Mouse (Mus musculus) T-helper 17 cell (primary cell): ENCODE results near the gene Lsr.

ENCODE experiments used
- in situ Hi-C, 2 experiments: fragments of 300-600 bp; cut with MboI, MseI; formaldehyde crosslinking; loops; 1 replicate in 1 of 2; 2 replicates in 1 of 2; pipeline ENCODE4 v1.15.1; 2025; ENCODE audit warnings: high pct_unique_total_duplicates in 2 of 2

The Lsr gene

GRCm38 (mm10) chr7:30973251-30973500 is at the start of gene Lsr:
TSS of gene Lsr (minus strand) at chr7:30973464.
- in situ Hi-C loops, result loop anchor here in 1 of 2 experiments (10.0 kb wide), 1 partner anchor 188 kb away; the partner anchor contains the start of gene Krtdap

GRCm38 (mm10) chr7:31017104-31017901 is 44.0 kb upstream of the Lsr start:
- in situ Hi-C loops, result no loop called here

DNA sequence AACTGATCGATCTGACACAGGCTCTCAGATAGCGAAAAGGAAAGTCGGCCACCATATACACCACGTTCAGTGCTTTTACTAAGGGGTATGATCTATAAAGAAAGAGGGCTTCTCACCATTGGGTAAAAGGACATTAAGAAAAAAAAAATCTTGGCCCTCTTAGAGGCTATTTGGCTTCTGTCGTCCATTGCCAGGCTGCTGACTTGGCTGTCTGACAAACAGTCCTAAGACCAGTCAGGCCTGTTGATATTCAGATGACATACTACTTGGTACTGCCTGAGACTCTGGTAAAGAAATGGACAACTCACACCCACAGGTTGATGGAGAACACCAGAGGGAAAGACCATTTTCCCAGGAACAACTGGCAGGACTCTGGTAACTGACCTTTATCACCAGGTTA is 39.7 kb upstream of the Lsr start:
- in situ Hi-C loops, result no loop called here

DNA sequence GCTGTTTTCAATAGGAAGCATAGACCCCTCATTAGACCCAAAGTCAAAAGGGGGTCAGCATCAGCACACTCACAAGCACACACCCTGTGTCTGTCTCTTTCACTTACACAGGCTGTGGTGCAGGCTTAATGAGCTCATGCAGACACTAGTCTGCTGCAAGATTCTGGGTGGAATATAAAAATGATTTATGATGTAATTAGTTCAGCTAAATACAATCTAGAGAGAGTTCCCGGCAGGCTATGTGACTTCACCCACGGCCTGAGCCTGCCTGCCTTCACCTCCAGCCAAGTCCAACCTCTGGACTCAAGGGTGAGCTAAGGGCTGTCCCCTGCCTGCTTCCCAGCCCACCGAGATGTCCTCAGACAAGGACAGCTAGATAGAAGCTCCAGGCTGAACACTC is 35.6 kb upstream of the Lsr start:
- in situ Hi-C loops, result no loop called here

DNA sequence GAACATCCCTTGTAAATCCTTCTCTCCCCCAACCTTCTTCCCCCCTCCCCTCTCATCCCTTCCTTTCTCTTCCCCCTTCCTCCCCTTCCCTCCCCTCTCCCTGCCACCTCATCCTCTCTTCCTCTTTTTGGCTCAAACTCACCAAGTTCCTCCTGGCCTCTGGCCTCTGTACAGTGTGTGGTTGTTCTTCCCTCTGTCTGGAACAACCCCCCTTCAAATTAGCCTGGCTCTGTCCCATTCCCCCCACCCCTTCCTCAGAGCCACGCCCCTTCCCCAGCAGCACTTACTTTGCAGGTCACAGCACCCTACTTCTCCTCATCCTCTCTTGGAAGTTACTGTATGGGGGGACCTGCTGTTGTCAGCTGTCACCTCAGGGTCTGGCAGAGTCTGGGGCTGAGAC is 34.9 kb upstream of the Lsr start:
- in situ Hi-C loops, result no loop called here

- in situ Hi-C loops, result no loop called here
These were observed 34.5 kb upstream of the Lsr start for GRCm38 (mm10) chr7:31007775-31008174.

GRCm38 (mm10) chr7:31002650-31003049 is 29.4 kb upstream of the Lsr start:
- in situ Hi-C loops, result no loop called here

DNA sequence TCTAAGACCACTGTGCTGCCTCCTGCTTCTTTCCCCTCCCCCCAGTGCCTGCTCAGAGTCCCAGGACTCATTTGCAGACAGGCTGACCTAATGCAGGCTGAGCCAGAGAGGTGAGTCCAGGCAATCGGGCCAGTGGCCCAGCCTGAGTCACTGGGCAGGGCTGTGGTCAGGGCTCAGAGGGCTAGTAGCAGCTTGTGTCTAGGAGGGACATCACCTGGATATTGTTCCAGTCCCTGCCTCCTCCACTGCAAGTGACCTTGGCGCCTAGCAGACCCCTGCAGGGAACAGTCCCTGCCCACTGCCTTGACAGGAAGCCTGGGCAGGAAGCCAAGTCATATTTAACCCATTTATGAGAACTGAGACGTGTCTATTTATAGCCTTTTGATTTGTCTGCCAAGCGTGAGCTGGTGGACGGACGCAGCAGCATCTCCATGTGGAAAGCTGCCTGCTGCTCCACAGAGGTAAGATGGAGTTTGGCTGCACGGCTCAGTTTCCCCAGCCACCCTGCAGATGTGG is 27.3 kb upstream of the Lsr start:
- in situ Hi-C loops, result no loop called here

GRCm38 (mm10) chr7:30996491-30996890 is 23.2 kb upstream of the Lsr start:
- in situ Hi-C loops, result no loop called here

GRCm38 (mm10) chr7:30993986-30994385 is 20.7 kb upstream of the Lsr start:
- in situ Hi-C loops, result no loop called here

- in situ Hi-C loops, result no loop called here
These were observed 18.9 kb upstream of the Lsr start for GRCm38 (mm10) chr7:30992148-30992547.

GRCm38 (mm10) chr7:30988519-30989162 is 15.4 kb upstream of the Lsr start:
- in situ Hi-C loops, result no loop called here

DNA sequence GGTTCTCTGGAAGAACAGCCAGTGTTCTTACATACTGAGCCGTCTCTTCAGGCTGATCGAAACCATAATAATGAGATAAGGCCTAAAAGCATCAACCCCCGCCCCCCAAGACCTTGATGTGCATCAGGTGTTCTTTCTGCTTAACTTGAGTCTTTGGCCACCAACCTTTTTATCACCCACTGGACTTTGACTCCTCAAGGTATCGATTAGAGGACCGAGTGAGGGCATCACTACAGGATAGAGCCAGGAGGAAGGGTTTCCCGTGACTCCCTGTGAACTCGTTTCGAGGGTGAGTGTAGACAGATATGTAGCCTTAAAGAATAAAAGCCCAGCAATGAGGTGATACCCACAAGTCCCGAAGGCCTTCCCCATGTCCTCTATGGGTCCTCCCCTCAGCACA is 12.1 kb upstream of the Lsr start:
- in situ Hi-C loops, result no loop called here

DNA sequence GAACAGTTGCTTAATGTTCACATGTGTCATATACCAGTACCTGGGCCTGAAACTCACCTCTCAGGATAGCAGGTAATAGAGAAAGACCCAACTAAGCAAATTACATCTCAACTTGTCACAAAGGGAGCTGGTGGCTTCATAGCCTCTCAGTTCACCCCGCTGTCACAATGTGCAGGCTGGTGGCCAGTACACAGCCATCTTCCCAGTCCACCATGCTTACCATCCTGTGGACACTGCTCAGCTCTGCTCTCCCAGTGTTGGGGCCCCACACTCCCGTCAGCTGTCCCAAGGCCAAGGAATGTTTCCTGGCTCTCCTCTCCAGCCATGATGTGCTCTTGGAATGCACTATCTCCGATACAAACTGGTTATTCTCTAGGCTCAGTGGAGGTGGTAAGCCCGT is 8.4 kb upstream of the Lsr start:
- in situ Hi-C loops, result no loop called here

DNA sequence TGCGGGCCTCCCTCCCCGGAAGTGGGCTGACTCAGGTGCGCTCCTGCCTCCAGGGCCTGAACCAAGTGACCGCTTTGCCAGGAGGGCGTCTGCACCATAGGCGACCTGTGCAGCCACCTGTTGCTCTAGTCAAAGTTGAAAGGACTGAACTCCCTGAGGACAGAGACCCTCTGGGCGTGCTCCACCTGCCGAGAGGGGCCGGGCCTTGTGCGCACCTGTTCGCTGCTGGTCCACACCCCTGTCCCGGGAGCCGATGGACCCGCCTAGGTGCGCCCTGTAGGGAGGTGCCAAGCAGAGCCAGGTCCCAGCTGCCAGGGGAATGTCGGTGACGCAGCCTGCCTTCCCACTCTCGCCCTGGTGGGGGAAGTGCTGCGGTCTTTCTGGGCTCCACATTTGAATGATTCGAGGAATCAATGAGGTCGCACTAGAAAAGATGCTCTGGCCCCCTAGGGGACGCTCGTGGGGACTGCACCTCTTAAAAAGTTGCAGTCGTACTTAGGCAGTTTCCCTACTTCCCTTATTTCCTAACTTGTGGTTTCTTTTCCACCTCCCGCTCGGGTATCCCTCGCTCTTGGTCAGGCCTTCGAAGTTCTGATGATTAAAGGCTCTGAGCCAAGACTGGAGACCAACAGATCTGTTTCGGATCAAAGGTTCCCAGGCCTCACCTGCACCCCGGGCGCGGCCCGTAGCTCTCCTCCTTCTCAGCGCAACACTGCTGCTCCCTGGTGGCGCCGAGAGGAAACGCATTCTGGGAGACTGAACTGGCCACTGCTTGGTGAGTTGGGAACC is 431 bp upstream of the Lsr start, which contains the start of gene Fam187b:
Fam187b (plus strand) TSS at position 290 of the 789 bp plus-strand sequence.
- in situ Hi-C loops, result loop anchor here in 1 of 2 experiments (10.0 kb wide), 1 partner anchor 189 kb away; the partner anchor contains the start of gene Krtdap

DNA sequence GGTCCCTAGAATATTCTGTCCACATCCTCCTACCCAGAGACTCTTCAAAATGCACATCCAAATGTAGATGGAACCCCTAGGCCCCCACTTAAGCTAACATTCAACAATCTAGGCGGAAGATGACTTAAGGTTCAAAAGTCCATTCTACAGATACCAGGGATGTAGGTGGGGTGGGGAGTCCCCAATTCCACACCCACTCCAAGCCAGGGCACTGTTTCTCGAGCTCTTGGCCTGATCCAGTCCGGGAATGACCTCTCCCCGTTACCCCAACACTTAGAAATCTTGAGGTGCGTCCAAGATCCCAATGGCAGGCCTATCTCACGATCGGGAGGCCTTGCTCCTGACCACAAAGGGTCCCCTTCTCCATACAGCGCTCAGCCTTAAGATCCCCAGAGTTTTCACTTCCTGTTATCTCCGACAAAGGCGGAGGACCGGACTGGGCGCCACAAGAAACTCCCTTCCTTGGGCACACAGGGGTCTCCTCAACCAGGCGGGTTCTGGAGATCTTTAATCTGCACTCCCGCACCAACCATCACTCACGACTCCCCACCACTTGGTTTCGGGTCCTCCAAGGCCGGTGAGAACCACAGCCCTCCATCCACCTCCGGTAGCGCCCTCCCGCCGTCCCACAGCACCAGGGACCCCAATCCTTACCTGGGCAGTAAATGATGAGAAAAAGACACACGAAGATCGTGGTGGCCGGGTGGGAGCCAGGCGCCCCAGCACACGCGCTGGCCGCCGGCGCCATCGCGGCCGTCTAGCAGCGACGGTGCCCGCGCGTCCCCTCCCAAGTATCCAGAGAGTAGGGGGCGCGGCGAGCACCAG is 626 bp downstream of the Lsr start:
- in situ Hi-C loops, result loop anchor here in 1 of 2 experiments (10.0 kb wide), 1 partner anchor 188 kb away; the partner anchor contains the start of gene Krtdap

DNA sequence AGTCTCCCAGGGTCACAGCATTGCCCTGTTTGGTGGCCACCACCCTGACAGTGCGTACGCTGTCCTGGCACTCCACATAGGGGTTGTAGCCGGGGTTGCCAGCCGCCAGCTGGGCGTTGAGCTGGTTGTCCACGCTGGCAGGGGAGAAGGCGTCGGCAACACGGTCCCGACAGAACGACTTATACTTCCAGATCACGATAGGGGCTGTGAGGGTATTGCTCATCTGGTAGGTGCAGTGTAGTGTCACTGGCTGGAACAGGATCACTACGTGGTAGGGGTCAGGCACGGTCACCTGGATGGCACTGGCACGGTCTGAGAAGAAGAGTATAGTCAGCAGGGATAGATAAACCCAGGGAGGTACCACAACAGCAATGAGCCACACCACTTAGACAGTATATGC is 1.4 kb downstream of the Lsr start:
- in situ Hi-C loops, result loop anchor here in 1 of 2 experiments (10.0 kb wide), 1 partner anchor 187 kb away; the partner anchor contains the start of gene Krtdap

GRCm38 (mm10) chr7:30969174-30969573 is 4.1 kb downstream of the Lsr start:
- in situ Hi-C loops, result loop anchor here in 1 of 2 experiments (5.0 kb wide), 1 partner anchor 67 kb away; no protein-coding TSS in a partner anchor

DNA sequence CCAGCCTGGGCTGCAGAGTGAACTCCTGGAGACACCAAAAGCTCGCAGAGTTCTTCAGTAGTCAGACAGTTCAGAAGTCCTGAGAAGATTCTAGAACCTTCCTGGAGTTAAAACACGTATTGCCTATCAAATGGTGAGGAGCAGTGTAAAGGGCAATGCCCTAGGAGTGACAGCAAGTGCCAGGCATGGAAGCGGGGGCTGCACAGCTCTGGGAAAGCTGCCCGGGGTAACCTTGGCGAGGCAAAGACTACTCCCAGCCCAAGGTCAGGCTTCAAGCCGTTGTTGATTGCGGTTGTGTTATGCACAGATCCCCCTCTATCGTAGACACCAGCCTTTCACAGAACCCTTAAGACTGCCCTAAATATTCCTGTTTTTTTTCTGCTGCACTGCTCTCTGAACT is 4.7 kb downstream of the Lsr start:
- in situ Hi-C loops, result loop anchor here in 1 of 2 experiments (5.0 kb wide), 1 partner anchor 66 kb away; no protein-coding TSS in a partner anchor

- in situ Hi-C loops, result loop anchor here in 1 of 2 experiments (5.0 kb wide), 1 partner anchor 64 kb away; no protein-coding TSS in a partner anchor
These were observed 6.6 kb downstream of the Lsr start for GRCm38 (mm10) chr7:30966657-30967056.

- in situ Hi-C loops, result loop anchor here in 1 of 2 experiments (5.0 kb wide), 1 partner anchor 63 kb away; no protein-coding TSS in a partner anchor
These were observed 7.6 kb downstream of the Lsr start for GRCm38 (mm10) chr7:30965677-30966076.
